Mouse (Mus musculus) forebrain, embryonic 12.5 days (tissue): ENCODE measurements at regions not wholly inside any gene's neighbourhood (a gene's known extent, or its start where the extent isn't known, plus 50 kb on each side); places are given as distances from the start of the nearest gene placed in this dataset.

ENCODE experiments used
- ATAC-seq: fragments of 200-750 bp; cut with Nextera tagmentation; 2 replicates; pipeline ENCODE4 v1.8.0; 2017; ENCODE audit warnings: moderate TSS enrichment; ENCODE audit not compliant: low FRiP score
- H3K27ac ChIP-seq: fragments of 300-500 bp; sonication (generic); 2 replicates; pipeline ENCODE4 v1.5.1; 2016; ENCODE audit warnings: mild to moderate bottlenecking
- H3K27me3 ChIP-seq: fragments of 300-500 bp; sonication (generic); 2 replicates; pipeline ENCODE4 v1.6.1; 2016; ENCODE audit warnings: mild to moderate bottlenecking
- H3K36me3 ChIP-seq: fragments of 300-500 bp; sonication (generic); replicated peaks from 2 replicates; pipeline ENCODE4 v1.6.1; 2016; ENCODE audit warnings: mild to moderate bottlenecking
- H3K4me1 ChIP-seq: fragments of 300-500 bp; sonication (generic); 2 replicates; pipeline ENCODE4 v1.6.1; 2016
- H3K4me2 ChIP-seq: fragments of 300-500 bp; sonication (generic); 2 replicates; pipeline ENCODE4 v1.6.1; 2016; ENCODE audit warnings: mild to moderate bottlenecking, moderate library complexity
- H3K4me3 ChIP-seq: fragments of 300-500 bp; sonication (generic); replicated peaks from 2 replicates; pipeline ENCODE4 v1.5.1; 2016; ENCODE audit warnings: mild to moderate bottlenecking
- H3K9ac ChIP-seq: fragments of 300-500 bp; sonication (generic); 2 replicates; pipeline ENCODE4 v1.6.1; 2016; ENCODE audit warnings: mild to moderate bottlenecking
- H3K9me3 ChIP-seq: fragments of 300-500 bp; sonication (generic); 2 replicates; pipeline ENCODE4 v1.6.1; 2016
- WGBS: fragments of 180-500 bp; shearing (Covaris S2); methylation state at CpG from one replicate; pipeline ENCODE4 v1.1.7; 2016; 5-methylcytosine and 5-hydroxymethylcytosine counted together

DNA sequence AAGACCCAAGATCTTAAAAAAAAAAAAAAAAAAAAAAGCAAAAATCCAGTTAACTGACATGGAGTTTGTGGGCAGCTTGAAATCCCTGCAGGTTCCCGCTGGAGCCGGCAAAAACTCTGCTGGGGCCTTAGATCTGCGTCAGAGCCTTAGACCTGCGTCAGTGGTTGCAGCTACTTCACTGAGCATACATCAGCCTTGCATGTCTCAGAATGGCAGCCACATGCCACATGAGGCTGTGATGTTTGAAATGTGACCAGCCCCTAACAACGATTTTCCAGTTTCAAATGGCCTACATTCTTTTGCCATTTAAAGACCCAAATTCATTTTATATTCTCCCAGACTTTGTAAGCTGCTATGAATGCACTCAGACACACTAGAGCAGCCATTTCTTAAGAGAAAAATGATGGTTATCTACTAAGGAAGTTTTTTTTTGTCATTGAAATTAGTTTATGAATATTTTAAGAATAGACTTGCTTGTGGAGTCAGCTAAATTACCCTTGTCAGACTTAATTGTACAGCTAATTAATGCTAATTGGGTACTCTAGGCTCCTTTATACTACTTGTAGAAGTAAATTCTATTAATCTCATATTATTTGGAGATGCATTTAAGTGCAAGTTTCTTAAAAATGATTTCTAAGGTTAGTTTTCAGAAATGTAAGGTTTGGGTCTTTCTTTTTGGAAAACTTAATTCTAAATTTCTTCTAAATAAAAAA is 70.8 kb downstream of the Toporsl start:
- ATAC-seq, result peak; percentile 51; the same call in 1 of the 2 replicates
- H3K36me3 ChIP-seq, result no peaks in the 10 kb centered on the region
- no peak overlapping the region for H3K9ac ChIP-seq
- no peak overlapping the region for H3K4me2 ChIP-seq
- 43% methylated on average over 5 of the region's 5 CpGs for WGBS
- no peaks in the 10 kb centered on the region for H3K4me1 ChIP-seq
- no peaks in the 10 kb centered on the region for H3K9me3 ChIP-seq
- no peak overlapping the region for H3K4me3 ChIP-seq
- no peak overlapping the region for H3K27ac ChIP-seq
- H3K27me3 ChIP-seq, result no peaks in the 10 kb centered on the region

DNA sequence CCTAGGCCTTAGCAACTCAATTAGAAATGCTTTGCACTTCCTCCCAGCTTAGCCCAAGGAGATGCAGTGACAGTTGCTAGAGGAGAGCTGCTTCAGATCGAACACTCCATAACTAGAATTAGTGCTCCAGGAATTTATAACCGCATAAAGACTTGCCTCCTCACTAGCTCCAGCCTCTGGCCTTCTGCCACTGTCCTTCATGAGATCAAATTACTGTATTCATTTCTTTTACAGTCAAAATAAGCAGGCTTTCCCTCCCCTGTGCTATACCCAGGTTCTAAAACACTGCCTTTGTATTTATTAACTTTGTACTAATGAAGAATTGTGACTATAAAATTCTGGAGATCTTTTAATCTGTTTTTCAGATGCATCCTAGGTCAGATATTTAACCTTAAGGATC is 104.8 kb upstream of the Olfr275 start:
- Histone ChIP-seq H3K27ac (no peak overlapping the region), H3K9me3 (no peaks in the 10 kb centered on the region), H3K36me3 (no peaks in the 10 kb centered on the region), H3K27me3 (no peaks in the 10 kb centered on the region), H3K9ac (no peak overlapping the region), H3K4me3 (no peak overlapping the region), H3K4me1 (no peaks in the 10 kb centered on the region), H3K4me2 (no peak overlapping the region)
- WGBS, result 66% methylated on average over 2 of the region's 2 CpGs
- no peak for ATAC-seq

DNA sequence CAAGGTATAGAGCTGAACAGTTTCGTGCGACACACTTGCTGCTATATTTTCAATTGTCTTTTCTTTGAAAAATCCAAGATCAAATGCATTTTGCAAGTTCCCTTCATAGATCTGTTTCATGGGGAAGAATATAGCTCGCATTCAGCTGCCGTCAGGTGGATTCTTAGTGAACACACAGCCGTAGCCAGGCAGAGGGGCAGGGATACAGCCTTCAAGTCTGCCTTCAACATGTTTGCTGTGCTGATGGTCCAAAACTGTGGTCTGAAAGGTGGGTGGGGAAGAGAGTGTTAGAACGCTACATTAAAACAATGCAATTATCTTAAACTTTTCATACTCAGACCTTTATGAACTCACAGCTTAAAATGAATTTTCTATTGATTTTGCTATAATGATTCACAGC is 88.2 kb upstream of the Olfr275 start:
- no peaks in the 10 kb centered on the region for H3K36me3 ChIP-seq
- H3K4me2 ChIP-seq, result no peak overlapping the region
- H3K27ac ChIP-seq, result no peak overlapping the region
- no peak overlapping the region for H3K4me3 ChIP-seq
- no peaks in the 10 kb centered on the region for H3K27me3 ChIP-seq
- H3K4me1 ChIP-seq, result no peaks in the 10 kb centered on the region
- H3K9ac ChIP-seq, result no peak overlapping the region
- WGBS, result 74% methylated on average over 6 of the region's 6 CpGs
- ATAC-seq, result 0 out of 2 replicates have a peak, but pooled peaks have one; percentile 40
- H3K9me3 ChIP-seq, result no peaks in the 10 kb centered on the region

DNA sequence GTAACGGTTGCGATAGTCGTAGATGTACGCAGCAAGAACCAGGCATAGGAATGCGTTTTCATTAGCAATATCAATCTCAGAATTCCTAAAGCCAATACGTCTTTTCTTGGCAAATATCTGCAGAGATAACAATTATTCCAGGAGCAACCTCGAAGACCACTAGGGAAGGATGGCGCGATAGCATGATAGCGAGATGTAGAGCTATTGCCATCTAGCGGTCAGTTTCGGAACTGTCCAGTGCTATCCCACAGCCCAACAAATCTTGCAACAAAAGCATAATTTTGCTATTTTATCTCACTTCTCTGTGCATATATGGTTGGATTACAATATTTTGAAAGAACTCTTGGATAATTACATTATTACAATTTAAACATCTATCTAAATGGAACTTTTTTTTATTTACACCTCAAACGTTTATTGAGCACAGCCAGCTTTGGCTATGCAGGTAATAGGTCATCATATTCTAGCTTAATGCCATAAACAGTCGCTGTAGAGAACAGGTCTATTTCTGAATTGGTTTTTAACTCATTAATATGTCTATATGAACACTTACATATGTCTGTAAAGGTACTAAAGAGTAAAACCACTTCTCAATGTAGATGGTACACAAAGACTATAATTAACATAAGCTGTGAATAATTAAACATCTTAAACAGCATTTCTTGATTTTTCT is 87.6 kb upstream of the Olfr275 start:
- Histone ChIP-seq H3K27ac (no peak overlapping the region), H3K4me3 (no peak overlapping the region), H3K36me3 (no peaks in the 10 kb centered on the region), H3K4me2 (no peak overlapping the region), H3K27me3 (no peaks in the 10 kb centered on the region), H3K9ac (no peak overlapping the region), H3K9me3 (no peaks in the 10 kb centered on the region), H3K4me1 (no peaks in the 10 kb centered on the region)
- WGBS, result 32% methylated on average over 14 of the region's 14 CpGs
- ATAC-seq, result peak; percentile 82

DNA sequence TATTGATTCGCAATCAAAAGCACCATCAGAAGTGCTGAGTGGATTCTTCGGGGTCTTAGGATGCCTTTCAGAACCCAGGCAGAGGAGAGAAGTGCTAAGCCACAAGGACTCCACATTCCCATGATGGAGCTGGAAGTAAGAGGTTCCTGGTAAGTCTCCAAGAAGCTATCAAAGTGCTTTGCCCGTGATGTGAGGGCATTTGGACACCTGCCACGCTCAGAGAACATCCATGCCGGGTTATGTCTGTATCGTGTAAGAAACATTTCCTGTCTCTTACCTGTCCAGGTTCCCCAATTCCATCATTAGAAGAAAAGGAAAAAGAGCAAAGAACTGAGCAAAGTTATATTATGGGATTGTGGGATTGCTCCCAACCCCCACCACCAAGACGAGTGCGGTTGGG is 81.3 kb upstream of the Olfr275 start:
- Histone ChIP-seq H3K27ac (no peak overlapping the region), H3K4me3 (no peak overlapping the region), H3K27me3 (no peaks in the 10 kb centered on the region), H3K9me3 (no peaks in the 10 kb centered on the region), H3K9ac (no peak overlapping the region), H3K4me1 (no peaks in the 10 kb centered on the region), H3K36me3 (no peaks in the 10 kb centered on the region), H3K4me2 (no peak overlapping the region)
- WGBS, result 92% methylated on average over 8 of the region's 8 CpGs
- ATAC-seq, result no peak

DNA sequence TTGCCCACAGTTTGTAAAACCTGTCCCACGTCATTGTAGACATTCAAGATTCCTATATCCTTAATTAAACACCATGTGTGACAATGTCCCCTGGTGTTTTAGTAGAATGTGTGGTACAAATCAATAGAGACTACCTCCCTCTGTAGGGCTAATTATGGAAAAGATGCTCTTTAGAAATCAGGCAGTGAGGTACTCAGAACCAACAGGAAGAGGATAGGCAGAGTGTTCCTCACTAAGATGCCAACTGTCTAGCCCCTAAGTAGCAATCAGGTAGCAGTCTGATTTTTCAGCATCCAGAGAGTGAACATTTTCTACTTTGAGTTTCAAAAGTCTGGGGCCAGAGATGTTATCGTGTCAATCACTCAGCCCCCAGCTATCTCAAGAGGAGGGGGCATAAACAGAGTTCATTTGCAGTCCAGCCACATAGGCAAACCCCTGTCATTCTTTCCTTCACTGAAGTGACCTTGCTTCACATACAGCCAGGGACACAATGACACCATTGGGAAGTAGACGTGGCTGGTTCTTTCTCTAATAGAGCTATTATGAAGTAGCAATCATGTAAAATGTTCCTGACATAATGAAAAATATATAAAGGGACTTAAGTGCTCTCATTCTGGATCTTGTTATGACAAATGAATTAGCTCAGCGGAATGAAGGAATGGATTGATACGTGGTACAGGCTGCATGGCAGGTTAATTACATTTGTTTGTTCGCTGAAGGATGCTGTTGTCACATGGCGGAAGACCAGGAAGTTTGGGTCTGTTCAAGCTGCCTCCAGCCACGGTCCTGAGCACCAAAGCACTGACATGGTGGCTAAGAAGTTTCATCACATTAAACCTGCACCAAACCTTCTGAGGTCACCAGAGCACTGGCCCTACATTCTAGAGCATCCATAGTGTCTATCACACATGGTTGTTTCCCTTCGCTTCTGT is 74.6 kb upstream of the Olfr275 start:
- peak; percentile 77; the same call in 1 of the 2 replicates for ATAC-seq
- Histone ChIP-seq H3K4me3 (no peak overlapping the region), H3K27ac (no peak overlapping the region), H3K36me3 (no peaks in the 10 kb centered on the region), H3K4me2 (no peak overlapping the region), H3K9ac (no peak overlapping the region), H3K27me3 (no peaks in the 10 kb centered on the region), H3K9me3 (no peaks in the 10 kb centered on the region), H3K4me1 (peaks cover 8% of the 10 kb centered on the region; the same call in 1 of the 2 replicates)
- 49% methylated on average over 9 of the region's 9 CpGs for WGBS

DNA sequence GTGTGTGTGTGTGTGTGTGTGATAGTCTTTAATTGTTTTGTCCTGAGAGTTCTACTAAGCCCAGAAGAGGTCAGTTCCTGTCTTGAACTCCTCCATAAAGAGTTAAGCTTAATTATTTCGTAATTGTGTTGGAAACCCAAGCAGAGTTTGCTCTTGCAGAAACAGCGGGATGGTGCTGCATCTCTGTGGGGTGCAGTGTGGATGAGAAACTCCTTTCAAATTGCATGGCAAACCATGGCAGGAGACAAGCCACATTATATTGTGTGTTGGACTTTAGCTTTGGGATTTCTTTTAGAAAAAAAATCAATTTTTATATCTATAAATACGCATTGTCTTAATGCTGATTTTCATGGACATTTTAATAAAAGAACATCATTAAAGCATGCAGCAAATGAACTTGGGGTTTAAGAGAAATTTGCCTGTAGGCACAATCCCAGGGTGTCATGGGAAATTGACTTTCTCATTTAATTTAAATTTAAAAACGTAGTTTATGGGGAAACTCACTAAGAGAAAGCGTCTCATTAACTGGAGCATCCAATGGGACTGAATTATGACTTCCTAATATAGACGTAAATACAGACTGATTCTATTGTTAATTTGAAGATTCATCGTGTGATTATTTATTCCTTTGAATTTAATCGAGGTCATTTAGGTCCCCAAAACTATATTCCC is 61.4 kb upstream of the Olfr275 start:
- Histone ChIP-seq H3K36me3 (no peaks in the 10 kb centered on the region), H3K9me3 (no peaks in the 10 kb centered on the region), H3K9ac (no peak overlapping the region), H3K27me3 (no peaks in the 10 kb centered on the region), H3K4me3 (no peak overlapping the region), H3K4me2 (no peak overlapping the region), H3K27ac (no peak overlapping the region), H3K4me1 (no peaks in the 10 kb centered on the region)
- 69% methylated on average over 8 of the region's 8 CpGs for WGBS
- ATAC-seq, result no peak
